ENCODE assay signal across 8 mouse cellular contexts in the genomic region with DNA sequence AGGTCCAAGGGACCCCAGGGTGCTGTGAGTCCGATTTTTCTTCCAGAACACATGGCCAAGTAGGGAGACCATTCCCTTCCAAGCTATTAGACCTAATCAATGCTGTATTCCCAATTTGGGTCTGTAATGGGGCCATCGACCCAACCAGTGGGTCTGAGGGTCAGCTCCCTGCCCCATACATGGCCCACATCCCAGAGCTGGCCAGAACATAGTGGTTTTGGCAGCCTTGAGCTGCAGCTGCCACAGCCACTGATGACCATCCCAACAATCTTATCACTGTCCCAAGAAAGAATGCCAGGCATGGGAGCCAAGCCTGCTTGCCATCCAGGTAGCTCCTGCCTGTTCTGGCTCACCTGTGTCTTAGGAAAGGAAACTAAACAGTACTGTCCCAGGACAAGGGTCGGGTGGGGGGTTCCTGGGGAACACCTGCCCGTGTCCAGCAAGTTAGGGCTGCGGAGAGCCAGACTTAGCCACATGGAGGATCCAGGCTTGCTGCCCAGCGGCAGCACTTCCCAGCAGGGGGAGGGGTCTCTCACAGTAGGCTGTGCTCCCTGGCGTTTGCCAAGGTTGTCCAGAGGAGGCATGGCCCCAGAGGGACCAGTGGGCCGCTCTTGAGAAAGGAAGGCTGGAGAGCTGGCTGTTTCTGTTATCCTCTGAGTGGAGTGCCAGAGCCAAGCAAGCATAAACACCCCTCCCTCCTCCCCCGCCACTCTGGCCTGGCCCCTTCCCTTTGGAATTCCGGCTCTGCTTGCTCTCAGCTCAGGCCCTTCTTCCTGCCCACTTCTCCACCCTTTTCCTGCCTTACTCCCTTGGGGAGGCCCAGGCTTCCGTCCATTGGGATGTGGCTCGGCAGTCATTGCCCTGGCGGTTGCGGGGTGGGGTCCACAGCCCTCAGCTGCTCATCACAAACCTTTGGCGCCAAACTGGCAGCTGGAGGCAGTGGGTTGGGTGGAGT. TPM values are rescaled to one million over a fixed set of nuclear protein-coding genes. Genes with fewer than 3 reads are reported as not detected.
A peak's percentile ranks its signal among the peaks of the same experiment; 100 is the strongest.
DNase-seq lines count a peak whose midpoint lies in the region; ATAC-seq lines count a peak whose summit lies in the region.

No protein-coding gene starts in this region.

- peak overlapping the region; percentile 44; the same call in 1 of the 2 replicates for H3K27ac ChIP-seq in forebrain, embryonic 14.5 days (ENCODE audit: low read depth, low read length)

- no peaks in the 10 kb centered on the region for H3K27me3 ChIP-seq in forebrain, embryonic 14.5 days (replicated peaks; ENCODE audit: control insufficient read depth, insufficient read depth, low read length)

- no peak for ATAC-seq in forebrain, embryonic 14.5 days

- peaks cover 37% of the 10 kb centered on the region for H3K4me1 ChIP-seq in forebrain, embryonic 14.5 days (ENCODE audit: control insufficient read depth, insufficient read depth, low read length)

- WGBS in forebrain, embryonic 14.5 days: 23% methylated on average over 15 of the region's 15 CpGs

- peak overlapping the region; percentile 79 for H3K4me2 ChIP-seq in forebrain, embryonic 14.5 days (ENCODE audit: low read length)

- DNase-seq in 3T3-L1 (ENCODE audit: low read depth, low spot score): peak; percentile 61
- DNase-seq in adrenal gland, adult 2 months: peak; percentile 81
- DNase-seq in forebrain, embryonic 14.5 days (ENCODE audit: low spot score): peak; percentile 63
- DNase-seq in heart, postnatal 4 days: peak; percentile 91
- DNase-seq in layer of hippocampus, adult 8-10 months (ENCODE audit: low spot score in 2 of 2): peak; percentile 63 to 77
- peak; percentile 88 for DNase-seq in lung, postnatal 14 days
- DNase-seq in testis, postnatal 10 days (ENCODE audit: low spot score): peak; percentile 79
- DNase-seq in natural killer cell, adult 2 months (ENCODE audit: low spot score in 2 of 2): no peak

- H3K9ac ChIP-seq in forebrain, embryonic 14.5 days (ENCODE audit: low read length): peak overlapping the region; percentile 78

- H3K4me3 ChIP-seq in forebrain, embryonic 14.5 days (ENCODE audit: low read depth, low read length): peak overlapping the region; percentile 60

- peaks cover 38% of the 10 kb centered on the region for H3K36me3 ChIP-seq in forebrain, embryonic 14.5 days (ENCODE audit: control insufficient read depth, insufficient read depth, low read length)

- H3K9me3 ChIP-seq in forebrain, embryonic 14.5 days (replicated peaks; ENCODE audit: control insufficient read depth, low read length): no peaks in the 10 kb centered on the region

RNA-seq across cellular contexts. Expression of a gene that starts 2.3 kb away (rescaled TPM):
- total RNA-seq in adrenal gland, adult 2 months (2021): 10 to 100 TPM; 57.5 to 58.2 TPM
- polyA plus RNA-seq in adrenal gland, adult 2 months (2012; rRNA removed): 159 and 168 TPM in 2 replicates
- polyA plus RNA-seq in forebrain, embryonic 14.5 days (2014; fragmentation: Nextera tagmentation; extraction: Ambion mirVana): 354 and 404 TPM in 2 replicates
- 1,000 to 10,000 TPM; 1,189 to 1,285 TPM for total RNA-seq in heart, postnatal 4 days (2021)
- total RNA-seq in layer of hippocampus, adult 8-10 months (2022): 10 to 100 TPM; 75.5 to 95.0 (median 89.1) TPM

RNA-seq across cellular contexts. Expression of a gene that starts 3.8 kb away (rescaled TPM):
- total RNA-seq in adrenal gland, adult 2 months (2021): 100 to 1,000 TPM in 1 of 2 experiments, 10 to 100 TPM in 1; 51.5 to 101 TPM
- polyA plus RNA-seq in adrenal gland, adult 2 months (2012; rRNA removed): 31.7 and 36.9 TPM in 2 replicates
- polyA plus RNA-seq in forebrain, embryonic 14.5 days (2014; fragmentation: Nextera tagmentation; extraction: Ambion mirVana): 32.5 and 46.1 TPM in 2 replicates
- total RNA-seq in heart, postnatal 4 days (2021): 100 to 1,000 TPM; 301 to 312 TPM
- total RNA-seq in layer of hippocampus, adult 8-10 months (2022): 10 to 100 TPM; 10.9 to 27.6 (median 18.7) TPM

RNA-seq across cellular contexts. Expression of a gene that starts 13.9 kb away (rescaled TPM):
- total RNA-seq in adrenal gland, adult 2 months (2021): 1 to 10 TPM in 1 of 2 experiments, under 1 TPM in 1; 0.66 to 1.4 TPM
- polyA plus RNA-seq in adrenal gland, adult 2 months (2012; rRNA removed): 3.6 and 6.6 TPM in 2 replicates
- polyA plus RNA-seq in forebrain, embryonic 14.5 days (2014; fragmentation: Nextera tagmentation; extraction: Ambion mirVana): 9.5 and 10.2 TPM in 2 replicates
- total RNA-seq in heart, postnatal 4 days (2021): 10 to 100 TPM in 1 of 2 experiments, 1 to 10 TPM in 1; 9.4 to 10.3 TPM
- 1 to 10 TPM; 1.2 to 2.2 (median 1.4) TPM for total RNA-seq in layer of hippocampus, adult 8-10 months (2022)

RNA-seq across cellular contexts. Expression of a gene that starts 43.4 kb away (rescaled TPM):
- total RNA-seq in adrenal gland, adult 2 months (2021): 1 to 10 TPM; 2.8 to 9.7 TPM
- 11.9 and 15.9 TPM in 2 replicates for polyA plus RNA-seq in adrenal gland, adult 2 months (2012; rRNA removed)
- 28.9 and 31.5 TPM in 2 replicates for polyA plus RNA-seq in forebrain, embryonic 14.5 days (2014; fragmentation: Nextera tagmentation; extraction: Ambion mirVana)
- total RNA-seq in heart, postnatal 4 days (2021): 1 to 10 TPM; 1.4 to 1.5 TPM
- 10 to 100 TPM; 17.9 to 23.1 (median 19.9) TPM for total RNA-seq in layer of hippocampus, adult 8-10 months (2022)

RNA-seq across cellular contexts. Expression of a gene that starts 44.2 kb away (rescaled TPM):
- 100 to 1,000 TPM in 1 of 2 experiments, 10 to 100 TPM in 1; 76.6 to 102 TPM for total RNA-seq in adrenal gland, adult 2 months (2021)
- polyA plus RNA-seq in adrenal gland, adult 2 months (2012; rRNA removed): 164 TPM in 2 replicates
- polyA plus RNA-seq in forebrain, embryonic 14.5 days (2014; fragmentation: Nextera tagmentation; extraction: Ambion mirVana): 16.6 and 18.7 TPM in 2 replicates
- total RNA-seq in heart, postnatal 4 days (2021): 10 to 100 TPM; 55.2 to 61.3 TPM
- 10 to 100 TPM; 70.5 to 74.8 (median 72.0) TPM for total RNA-seq in layer of hippocampus, adult 8-10 months (2022)

Comparison
In these comparisons a context has a peak if more than half of its experiments do, and no peak if none do; other contexts are left out.
1. DNase-seq: peak in 3T3-L1 (single experiment), adrenal gland, adult 2 months (single experiment), forebrain, embryonic 14.5 days (single experiment), heart, postnatal 4 days (single experiment), layer of hippocampus, adult 8-10 months (2 of 2), lung, postnatal 14 days (single experiment) and testis, postnatal 10 days (single experiment); none in natural killer cell, adult 2 months (0 of 2).
2. RNA of a gene that starts 2.3 kb away (total RNA-seq): 1,189 to 1,285 TPM in heart, postnatal 4 days; 75.5 to 95.0 TPM in layer of hippocampus, adult 8-10 months and 57.5 to 58.2 TPM in adrenal gland, adult 2 months; every median in the first group is over 10 times any median in the second.